Mouse (Mus musculus): ENCODE data around the gene Atp10b.

Gene Atp10b

DNA sequence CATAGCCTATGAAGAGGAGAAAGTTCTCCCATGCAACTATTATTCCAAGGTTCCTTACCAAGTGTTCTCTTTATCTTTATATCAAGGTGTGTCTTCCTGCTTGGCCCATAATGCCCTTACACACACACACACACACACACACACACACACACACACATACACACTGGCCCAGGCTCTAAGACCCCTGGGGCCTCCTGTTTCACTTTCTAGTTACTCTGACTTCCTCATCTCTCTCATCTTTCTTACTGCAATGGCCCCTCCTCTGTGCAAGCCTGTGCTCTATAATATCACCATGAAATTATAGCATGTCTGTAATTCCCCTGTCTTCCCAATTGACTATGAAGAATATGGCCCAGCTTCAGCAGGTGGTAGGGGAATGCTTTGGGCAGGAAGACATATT, 49.7 kb downstream of the Atp10b start:
- DNase-seq (ENCODE audit: low spot score in 2 of 2) = no peak

DNA sequence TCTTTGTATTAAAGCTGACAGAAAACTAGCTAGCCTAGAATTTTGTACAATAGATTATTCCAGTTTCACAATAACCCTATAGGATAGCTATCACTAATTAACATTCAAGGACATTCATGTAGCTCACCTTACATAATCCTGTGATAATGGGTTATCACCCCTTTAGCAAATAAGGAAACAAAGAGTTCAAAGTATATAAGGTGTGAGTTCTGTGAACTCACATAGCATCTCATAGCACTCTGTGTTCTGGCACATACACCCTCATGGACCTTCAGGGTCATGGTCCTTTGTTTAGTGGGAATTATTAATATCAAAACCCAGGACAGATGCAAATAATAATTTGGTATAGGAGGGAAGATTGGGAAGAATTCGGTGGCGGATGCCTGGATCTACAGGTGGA, 50.4 kb downstream of the Atp10b start:
- no peak for DNase-seq (ENCODE audit: low spot score in 2 of 2)

DNA sequence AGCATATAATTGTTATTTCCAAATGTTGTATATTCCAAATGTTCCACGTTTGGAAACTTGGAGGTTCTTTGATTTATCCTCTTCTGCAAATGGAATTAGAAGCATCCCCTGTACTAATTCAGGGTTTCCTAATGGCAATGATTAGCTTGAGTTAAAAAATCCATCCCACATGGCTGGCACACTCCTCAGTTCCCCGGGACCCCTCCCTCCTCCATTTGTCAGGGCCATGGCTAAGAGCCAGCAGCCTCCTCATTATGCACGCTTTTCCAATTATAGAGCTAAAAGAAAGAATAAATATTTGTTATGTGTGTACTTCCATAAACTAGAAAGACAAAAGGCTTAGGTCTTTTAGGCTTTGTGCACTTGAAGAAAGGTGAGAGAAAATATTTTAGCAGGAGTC, 53.9 kb downstream of the Atp10b start:
- DNase-seq (ENCODE audit: low spot score in 2 of 2) = no peak

DNA sequence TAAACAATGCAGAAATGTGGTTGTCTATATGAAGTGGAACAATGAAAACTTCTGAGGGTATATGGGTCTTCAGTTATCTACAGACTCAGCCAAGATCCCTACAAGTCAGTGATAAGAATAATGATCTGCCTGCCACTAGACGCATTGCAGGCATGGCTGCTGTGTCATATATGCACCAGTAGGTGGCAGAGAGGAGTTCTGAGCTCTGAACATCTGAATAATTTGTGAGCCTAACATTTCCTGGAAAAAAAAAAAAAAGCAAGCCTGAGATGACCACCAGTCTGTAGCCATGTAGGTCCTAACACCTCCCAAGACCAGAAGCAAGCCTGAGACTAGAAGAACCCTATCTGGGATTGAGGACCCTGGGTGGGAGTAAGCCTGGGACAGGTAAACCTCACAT, 63.5 kb downstream of the Atp10b start:
- DNase-seq (ENCODE audit: low spot score in 2 of 2) = no peak

DNA sequence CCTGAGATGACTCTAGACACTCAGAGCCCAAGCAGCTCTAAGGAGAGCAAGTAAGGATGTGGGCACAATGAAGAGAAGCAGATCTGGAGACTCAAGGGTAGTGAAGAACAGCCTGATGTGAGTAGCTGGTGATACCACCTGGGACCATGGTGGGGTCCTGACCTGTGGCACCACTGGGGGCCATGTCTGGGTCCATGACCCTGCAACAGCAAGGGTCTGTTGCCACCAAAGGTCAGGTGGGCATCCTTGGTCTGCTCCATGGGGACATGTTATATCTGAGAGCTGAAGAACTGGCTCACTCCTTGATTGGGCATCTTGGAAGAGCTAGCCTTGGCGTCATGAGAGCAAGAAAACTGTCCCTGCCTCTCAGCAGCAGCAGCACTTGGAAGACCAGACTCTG, 64.1 kb downstream of the Atp10b start:
- no peak for DNase-seq (ENCODE audit: low spot score in 2 of 2)

DNA sequence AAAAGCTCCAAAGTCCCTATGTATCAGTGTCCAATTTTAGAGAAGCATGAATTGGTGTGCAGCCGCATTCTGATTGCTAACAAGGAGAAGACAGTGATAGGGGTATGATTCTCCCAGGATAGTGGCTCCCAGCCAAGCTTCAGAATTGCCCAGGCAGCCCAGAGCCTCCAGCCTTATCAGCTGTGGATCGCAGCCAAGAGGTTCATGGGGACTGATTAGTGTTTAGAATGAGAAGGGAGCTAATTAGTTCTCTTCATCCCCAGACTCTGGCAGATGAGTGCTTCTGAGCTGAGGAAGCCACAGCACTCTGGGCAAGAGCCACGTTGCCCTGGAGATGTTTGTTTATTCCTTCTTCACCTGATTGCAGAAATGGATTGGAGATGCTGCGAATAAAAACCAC, 67.3 kb downstream of the Atp10b start:
- DNase-seq (ENCODE audit: low spot score in 2 of 2) = no peak

DNA sequence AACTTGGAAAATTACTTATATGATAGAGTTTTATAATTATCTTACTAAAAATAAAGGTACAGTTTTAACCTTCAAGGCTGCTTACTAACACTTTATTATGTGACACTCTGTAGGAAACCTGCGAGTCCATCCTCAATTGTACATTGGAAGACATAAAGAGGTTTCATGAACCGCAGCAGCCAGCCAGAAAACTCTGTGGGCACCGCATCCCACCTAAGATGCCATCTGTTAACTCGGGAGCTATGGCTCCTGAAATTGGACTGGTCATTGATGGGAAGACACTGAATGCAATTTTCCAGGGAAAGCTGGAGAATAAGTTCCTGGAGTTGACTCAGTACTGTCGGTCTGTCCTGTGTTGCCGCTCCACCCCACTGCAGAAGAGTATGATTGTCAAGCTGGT, 80.6 kb downstream of the Atp10b start:
- DNase-seq (ENCODE audit: low spot score in 2 of 2) = no peak

DNA sequence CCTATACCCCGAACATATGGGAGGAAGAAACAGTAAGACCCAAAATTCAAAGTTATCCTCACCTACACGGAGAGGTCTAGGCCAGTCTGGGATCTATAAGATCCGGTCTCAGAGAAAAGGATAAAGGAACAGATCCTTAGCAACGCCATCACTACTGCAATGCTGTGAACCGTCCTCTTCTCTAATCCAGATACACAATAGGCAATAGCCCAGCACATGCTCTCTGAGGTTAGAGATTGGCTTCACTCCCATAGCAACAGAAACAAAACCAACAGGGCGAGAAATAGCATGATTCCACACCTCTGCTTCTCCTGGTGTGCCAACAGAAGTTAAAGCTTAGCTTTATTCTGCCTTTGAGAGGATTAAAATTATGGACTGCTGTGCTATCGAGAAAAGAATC, 82.4 kb downstream of the Atp10b start:
- DNase-seq (ENCODE audit: low spot score in 2 of 2) = no peak

DNA sequence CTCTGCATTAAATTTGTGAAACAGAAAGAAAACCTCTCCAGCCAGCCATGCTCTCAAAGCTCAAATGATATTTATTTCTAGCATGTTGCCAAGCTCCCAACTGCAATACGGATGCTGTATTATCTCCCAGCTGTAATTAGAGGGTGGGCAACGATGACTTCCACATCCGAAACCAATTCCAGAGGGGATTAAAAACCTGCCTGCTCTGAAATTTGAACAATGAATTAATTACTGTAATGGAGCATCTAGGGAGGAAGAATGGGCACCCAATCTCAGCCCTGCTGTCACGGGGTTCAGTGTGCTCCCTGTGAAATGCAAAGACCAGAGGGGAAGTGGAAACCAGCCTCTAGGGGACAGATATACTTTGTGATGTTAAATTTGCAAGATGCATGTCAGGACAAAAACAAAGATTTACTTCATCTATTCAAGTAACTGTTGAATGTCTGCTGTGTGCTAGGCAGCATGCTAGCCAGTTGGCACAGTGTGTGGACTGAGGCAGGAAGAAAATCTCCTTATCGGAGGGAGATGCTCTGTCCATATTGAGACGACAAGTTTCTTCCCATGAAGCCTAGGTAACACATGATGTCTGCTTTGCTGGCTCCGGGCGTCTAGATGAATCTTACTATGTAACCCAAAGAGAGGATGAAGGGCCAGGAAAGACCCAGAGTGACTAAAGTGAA, 86.8 kb downstream of the Atp10b start:
- DNase-seq (ENCODE audit: low spot score in 2 of 2) = no peak

DNA sequence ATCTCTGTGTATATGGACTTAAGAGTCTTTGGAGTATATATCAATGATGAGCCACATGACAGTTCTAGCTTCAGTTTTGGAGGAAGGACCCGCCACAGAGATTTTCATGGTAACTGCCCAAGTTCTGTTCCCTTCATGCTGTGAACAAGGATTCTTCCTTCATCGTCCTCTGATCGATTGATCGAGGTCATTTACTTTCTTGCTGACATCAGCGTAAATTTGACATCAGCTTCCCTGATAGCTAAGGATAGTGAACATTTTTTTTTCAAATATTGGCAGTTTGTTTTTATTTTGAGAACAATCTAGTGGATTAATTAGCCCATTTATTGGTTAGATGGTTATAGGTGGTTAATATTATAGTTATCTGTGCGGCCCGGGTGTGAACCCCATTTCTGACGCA, 90.1 kb downstream of the Atp10b start:
- DNase-seq (ENCODE audit: low spot score in 2 of 2) = no peak

DNA sequence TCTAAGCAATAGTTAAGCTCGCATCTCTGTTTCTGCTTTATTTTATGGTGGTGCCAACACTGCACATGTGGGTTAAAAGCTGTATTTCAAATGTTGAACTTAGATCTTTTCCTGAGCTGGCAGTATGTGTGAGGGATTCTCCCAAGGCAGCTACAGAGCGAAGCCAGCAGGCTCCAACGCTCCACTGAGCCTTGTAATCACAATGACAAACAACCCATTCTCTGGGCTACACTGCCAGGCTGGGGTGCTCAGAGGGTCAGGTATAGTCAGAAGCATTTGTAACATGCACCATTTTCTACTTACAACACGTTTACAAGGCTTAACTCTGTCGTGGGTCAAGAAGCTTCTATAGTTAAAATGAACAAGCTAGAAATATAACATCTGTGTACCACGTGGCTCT, 103.4 kb downstream of the Atp10b start:
- DNase-seq (ENCODE audit: low spot score in 2 of 2) = no peak

DNA sequence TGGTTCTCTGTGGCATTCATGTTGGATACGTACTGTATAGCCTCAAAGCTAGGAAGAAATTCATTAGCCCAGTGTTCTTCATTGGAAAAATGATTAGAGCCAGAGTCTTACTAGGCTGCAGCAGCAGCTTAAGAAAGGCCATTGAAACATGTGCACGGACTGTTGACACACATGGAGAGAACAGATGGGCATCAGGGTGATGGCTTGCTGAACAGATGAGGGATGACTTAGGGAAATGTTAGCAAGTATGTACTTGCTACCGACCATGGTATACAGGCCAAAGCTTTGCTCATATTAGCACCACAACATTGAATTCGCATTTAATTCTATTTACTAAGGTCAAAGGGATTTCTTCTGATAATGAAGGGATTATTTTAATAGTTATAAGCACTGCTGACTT, 105.6 kb downstream of the Atp10b start:
- no peak for DNase-seq (ENCODE audit: low spot score in 2 of 2)

DNA sequence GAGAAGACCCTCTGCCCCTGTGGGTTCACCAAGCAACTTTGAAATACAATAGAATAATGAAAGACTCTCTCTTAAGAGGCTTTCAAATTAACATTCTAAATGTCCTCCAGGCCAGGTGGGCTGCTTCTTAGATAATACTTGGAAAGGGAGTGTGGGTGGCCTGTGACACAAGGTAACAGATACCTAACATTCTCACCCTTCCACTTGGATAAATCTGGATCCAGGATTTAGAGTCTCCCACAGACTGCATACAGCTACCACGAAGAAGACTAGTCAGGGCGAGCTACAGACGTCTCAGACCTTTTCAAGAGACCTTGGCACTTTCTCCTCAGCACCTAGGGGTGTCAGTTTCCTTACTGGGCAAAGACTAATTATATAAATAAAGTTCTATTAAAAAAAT, 107.6 kb downstream of the Atp10b start:
- DNase-seq (ENCODE audit: low spot score in 2 of 2) = no peak

DNA sequence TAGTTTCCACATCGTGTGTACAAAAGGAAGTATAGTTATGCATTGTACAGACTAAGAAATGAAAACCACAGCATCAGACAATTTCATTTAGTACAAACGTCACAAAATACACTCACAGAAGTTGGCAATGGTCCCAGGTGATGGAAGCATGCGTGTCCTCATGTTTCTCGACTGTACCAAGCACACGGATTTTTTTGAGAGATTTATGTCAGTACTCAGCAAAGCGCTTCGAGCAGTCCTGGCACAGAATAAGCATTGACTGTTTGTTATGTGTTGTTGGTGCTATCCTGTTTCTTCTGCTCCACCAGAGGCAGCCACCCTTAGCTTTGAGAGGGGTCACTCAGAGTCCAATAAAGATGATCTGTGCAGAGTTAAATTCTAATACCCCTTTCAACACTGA, 108.1 kb downstream of the Atp10b start:
- no peak for DNase-seq (ENCODE audit: low spot score in 2 of 2)

DNA sequence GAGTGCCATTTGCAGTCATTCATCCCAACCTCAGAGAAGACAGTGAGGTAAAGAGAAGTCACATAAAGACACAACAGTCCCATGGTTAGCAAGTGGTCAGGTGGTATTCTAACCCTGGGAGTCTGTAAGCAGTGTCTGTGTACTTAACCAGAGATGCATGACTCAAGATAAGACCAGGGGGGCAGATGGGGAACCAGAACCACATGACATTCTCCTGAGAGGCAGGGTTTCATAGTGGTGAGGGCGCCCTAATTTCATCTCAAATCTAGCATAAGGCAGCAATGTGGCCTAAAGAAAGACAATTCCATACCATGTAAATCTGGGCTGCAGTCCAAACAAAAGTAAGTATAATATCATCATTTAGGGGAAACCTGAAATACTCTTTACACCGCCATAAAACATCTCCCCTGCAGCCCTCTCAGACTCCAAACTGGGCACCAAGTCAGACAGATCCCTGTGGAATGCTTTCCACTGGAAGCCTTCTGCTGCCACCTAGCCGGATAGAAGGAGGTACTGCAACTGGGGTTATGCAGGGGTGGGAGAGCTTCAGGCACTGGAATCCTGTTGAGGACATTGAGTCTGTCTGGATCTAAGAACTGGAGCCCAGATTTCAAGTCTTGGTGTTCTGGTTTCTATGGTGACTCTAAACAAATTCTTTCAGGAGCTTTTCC, 114.0 kb downstream of the Atp10b start:
- no peak for DNase-seq (ENCODE audit: low spot score in 2 of 2)

DNA sequence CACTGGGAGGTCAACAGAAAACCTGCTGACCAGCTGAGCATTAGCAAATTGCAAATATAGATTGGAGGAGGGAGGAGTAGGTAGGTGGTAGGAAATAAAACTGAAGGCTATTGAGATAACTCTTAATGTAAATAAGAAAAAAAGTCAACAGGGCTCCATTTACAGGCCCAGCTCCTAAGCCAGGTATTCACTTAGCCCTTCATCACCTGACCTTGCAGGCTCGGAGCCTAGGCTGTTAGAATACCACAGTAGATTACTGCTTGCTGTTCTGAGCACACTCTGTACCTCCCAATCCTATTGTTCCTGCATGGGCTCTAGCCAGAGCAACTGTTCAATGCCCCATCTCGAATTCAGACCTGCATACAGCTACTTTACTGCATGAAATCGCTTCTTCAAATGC, 117.8 kb downstream of the Atp10b start:
- DNase-seq (ENCODE audit: low spot score in 2 of 2) = no peak

DNA sequence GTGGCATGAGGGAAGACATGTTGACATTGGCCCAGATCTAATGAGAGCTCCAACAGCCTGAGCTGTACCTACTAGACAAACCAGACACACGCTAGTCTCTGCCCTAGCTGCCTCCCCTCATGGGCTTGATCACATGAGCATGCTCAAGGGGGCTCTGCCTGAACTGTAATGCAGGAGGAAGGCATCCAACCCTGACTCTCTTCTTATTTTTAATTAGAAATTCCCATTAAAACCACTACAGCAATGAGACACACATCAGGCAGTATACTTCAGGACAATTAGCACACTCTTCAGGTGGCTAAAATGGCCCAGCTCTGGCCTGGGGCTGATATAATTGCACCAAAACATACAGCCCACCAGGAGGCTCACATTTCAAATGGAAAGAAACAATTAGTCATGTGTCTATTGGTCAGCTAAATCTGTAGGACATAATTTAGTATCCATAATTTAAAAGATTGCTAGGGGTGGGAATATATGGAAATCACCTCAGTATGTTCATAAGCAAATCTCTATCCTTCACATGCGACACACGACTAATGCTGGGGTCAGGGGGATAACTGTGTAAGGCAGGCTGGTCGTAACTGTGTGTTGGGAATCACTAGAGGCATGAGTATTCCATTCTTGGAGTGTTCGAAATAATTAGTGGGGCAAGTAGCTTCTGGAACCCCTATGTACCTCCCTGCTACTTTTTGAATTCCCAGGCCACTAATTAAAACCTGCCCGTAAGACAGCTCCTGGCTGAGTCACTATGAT, 120.0 kb downstream of the Atp10b start:
- DNase-seq (ENCODE audit: low spot score in 2 of 2) = no peak

DNA sequence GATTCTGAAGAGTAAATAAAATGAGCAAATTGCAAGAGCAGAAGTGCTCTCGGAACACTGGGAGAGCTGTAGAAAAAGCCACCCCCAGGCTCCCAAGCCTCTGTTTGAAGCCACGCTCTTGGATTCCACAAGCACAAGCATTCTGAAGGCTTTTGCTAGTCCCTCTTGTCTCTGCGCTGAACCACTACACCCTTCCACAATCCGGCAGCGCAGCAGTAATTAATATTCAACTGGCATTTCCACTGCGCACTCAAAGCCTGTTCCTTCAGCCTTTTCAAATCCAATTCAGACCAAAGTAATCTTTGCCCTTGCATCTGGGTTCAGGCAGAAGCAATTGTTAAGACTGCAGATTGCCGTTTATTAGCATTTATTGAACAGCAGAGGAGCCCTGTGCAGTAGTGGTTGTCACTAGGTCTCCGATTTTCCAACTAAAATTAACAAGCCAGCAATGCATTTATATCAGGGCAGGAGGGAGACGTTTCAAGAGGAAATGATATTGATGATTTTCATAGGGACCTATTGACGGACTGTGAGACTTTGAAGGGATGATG, 120.7 kb downstream of the Atp10b start:
- no peak for DNase-seq (ENCODE audit: low spot score in 2 of 2)

DNA sequence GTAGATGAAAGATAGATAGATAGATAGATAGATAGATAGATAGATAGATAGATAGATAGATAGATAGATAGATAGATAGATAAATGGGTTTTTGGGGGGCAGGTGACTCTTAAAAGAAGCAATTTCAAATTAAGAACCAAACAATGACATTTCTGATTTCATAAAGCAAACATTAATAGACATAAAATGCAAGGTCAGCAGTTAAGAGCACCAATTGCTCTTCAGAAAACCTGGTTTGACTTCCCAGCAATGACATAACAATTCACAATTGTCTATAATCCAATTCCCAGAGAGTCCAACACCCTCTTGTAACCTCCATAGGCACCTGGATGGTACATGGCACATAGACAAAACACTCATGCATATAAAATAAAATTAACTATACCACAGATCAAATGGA, 124.2 kb downstream of the Atp10b start:
- DNase-seq (ENCODE audit: low spot score in 2 of 2) = no peak

DNA sequence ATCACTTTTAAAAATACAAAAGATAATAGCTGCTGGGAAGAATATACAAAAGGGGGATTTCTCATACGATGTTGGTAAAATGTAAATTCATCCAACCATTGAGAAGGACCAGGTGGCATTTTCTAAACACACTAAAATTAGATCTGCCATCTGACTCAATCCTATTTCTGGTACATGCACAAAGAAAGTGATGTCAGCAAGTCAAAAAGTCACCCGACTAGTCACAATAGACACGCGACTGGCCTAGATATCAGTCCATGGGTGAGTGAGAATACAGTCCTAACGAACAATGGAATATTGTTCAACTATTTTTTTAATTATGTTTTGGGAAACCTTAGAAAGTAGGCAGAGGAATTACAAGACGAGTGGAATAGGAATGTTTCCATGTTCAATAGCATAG, 147.9 kb downstream of the Atp10b start:
- DNase-seq (ENCODE audit: low spot score in 2 of 2) = no peak

DNA sequence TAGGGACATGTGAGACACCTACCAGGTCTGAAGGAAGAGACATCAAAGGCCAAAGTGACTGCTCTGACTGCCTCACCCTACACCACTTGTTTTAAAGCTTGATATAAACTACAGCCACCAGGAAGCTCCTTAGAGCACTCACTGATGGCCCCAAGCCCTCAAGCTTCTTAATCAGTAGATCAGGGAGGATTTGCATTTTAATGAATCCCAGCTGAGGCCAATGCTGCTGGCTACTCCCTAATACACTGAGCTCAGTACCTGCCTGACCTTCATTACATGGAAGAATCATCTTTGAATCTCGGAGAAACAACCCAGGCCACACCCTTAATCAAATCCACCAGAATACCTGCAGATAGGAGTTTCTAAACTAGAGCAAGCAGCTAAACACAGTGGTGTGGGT, 161.3 kb downstream of the Atp10b start:
- DNase-seq (ENCODE audit: low spot score in 2 of 2) = no peak

All from thymus, postnatal 10 days (tissue).